Mouse (Mus musculus): ENCODE results near the gene Zfp358. TPM values are rescaled to one million over a fixed set of nuclear protein-coding genes. Genes with fewer than 3 reads are reported as not detected.

Zfp358 gene
- polyA plus RNA-seq (2015; fragmentation: Nextera tagmentation; extraction: Ambion mirVana), result 39.1 and 41.8 TPM in 2 replicates

DNA sequence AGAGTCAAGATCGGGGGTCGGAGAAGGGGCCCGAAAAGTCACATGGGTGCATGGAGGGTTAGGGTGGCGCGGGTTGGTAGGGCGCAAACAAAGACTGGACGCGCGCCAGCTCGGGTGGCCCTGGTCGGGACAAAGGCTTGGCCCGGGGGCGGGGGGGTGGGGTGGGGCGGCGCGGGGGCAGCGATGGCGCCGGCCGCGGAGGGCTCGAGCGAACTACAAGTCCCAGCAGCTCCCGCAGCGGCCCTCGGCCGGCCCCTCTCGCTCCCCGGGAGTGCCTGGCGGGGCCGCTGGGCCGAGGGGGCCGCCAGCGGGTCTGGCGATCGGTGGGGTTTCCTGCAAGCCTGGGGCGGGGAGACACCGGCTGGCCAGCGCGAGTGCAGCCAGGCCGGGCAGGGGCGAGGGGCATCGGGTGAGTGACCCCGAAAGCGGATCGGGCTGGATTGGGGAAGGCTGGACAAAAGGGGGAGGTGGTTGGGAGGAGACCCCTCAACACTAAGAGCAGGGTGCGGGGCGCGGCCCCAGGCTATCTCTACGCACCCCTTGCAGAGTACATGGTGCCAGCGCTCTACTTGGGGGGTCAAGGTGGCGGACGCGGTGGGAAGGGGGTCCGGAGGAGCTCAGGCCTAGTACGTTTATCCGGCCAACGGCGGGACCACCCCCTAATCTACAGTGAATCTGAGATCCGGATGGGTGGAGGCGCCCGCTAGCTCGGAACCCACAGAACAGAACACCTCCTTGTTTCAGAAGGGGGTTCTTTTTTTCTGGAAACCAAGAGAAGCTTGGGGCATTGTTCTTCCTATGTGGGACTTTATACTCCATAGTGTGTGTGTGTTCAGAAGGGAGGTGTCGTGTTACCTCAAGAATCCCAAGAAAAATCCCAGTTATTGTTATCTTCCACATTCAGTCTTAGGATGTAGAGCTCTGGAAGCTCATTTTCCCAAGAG, at the start of gene Zfp358:
Zfp358 (plus strand) TSS at position 238 of the 944 bp plus-strand sequence.
- WGBS, result under 1% methylated on average over 52 of the region's 64 CpGs
- H3K4me2 ChIP-seq (ENCODE audit: low read depth, low read length), result peak within 1 kb of the TSS; percentile 82
- H3K36me3 ChIP-seq (ENCODE audit: control insufficient read depth, insufficient read depth, low read length), result peaks cover 28% of the 10 kb centered on the region
- peak; percentile 97 for ATAC-seq (ENCODE audit: low read depth)
- peak within 1 kb of the TSS; percentile 96 for H3K9ac ChIP-seq (ENCODE audit: low read length)
- H3K27me3 ChIP-seq (ENCODE audit: control insufficient read depth, insufficient read depth, low read depth, low read length), result no peaks in the 10 kb centered on the region
- H3K4me1 ChIP-seq (replicated peaks; ENCODE audit: control insufficient read depth, insufficient read depth, low read length), result peaks cover 8% of the 10 kb centered on the region
- peaks cover 10% of the 10 kb centered on the region for H3K9me3 ChIP-seq (ENCODE audit: control insufficient read depth, low read length)
- H3K4me3 ChIP-seq (ENCODE audit: low read length), result peak within 1 kb of the TSS; percentile 80
- peak within 1 kb of the TSS; percentile 80 for H3K27ac ChIP-seq (ENCODE audit: low read length)

GRCm38 (mm10) chr8:3449226-3449625, 43.7 kb upstream of the Zfp358 start:
- no peaks in the 10 kb centered on the region for H3K4me1 ChIP-seq (replicated peaks; ENCODE audit: control insufficient read depth, insufficient read depth, low read length)
- H3K27me3 ChIP-seq (ENCODE audit: control insufficient read depth, insufficient read depth, low read depth, low read length), result no peaks in the 10 kb centered on the region
- H3K9me3 ChIP-seq (ENCODE audit: control insufficient read depth, low read length), result no peaks in the 10 kb centered on the region
- WGBS, result 89% methylated on average over 2 of the region's 2 CpGs
- peaks cover 43% of the 10 kb centered on the region for H3K36me3 ChIP-seq (ENCODE audit: control insufficient read depth, insufficient read depth, low read length)
- no peak overlapping the region for H3K4me2 ChIP-seq (ENCODE audit: low read depth, low read length)
- H3K9ac ChIP-seq (ENCODE audit: low read length), result no peak overlapping the region
- ATAC-seq (ENCODE audit: low read depth), result no peak
- no peak overlapping the region for H3K27ac ChIP-seq (ENCODE audit: low read length)
- no peak overlapping the region for H3K4me3 ChIP-seq (ENCODE audit: low read length)

DNA sequence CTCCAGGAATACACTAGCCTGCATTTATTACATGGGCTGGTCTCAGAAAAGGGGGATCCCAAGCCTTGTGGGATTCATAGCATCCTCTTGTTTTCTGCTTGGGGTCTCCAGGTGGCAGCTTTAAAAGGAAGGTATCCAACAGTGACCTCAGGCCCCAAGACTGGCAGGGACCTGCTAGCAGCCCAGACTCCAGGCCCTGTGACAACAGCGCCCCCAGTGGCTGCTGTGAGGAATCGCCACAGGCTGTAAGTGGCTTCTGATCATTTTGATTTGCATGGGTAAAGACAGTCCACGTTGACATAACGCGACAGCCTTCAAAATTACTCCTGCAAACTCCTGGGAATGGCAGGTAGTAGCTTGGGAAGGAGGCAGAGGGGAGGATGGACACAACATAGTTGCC, 42.3 kb upstream of the Zfp358 start:
- Histone ChIP-seq H3K9me3 (ENCODE audit: control insufficient read depth, low read length) (no peaks in the 10 kb centered on the region), H3K4me1 (replicated peaks; ENCODE audit: control insufficient read depth, insufficient read depth, low read length) (no peaks in the 10 kb centered on the region), H3K36me3 (ENCODE audit: control insufficient read depth, insufficient read depth, low read length) (peaks cover 48% of the 10 kb centered on the region), H3K4me3 (ENCODE audit: low read length) (no peak overlapping the region), H3K27me3 (ENCODE audit: control insufficient read depth, insufficient read depth, low read depth, low read length) (no peaks in the 10 kb centered on the region), H3K9ac (ENCODE audit: low read length) (no peak overlapping the region), H3K27ac (ENCODE audit: low read length) (no peak overlapping the region), H3K4me2 (ENCODE audit: low read depth, low read length) (no peak overlapping the region)
- 0 out of 2 replicates have a peak, but pooled peaks have one; percentile 26 for ATAC-seq (ENCODE audit: low read depth)
- 27% methylated on average over 5 of the region's 5 CpGs for WGBS

DNA sequence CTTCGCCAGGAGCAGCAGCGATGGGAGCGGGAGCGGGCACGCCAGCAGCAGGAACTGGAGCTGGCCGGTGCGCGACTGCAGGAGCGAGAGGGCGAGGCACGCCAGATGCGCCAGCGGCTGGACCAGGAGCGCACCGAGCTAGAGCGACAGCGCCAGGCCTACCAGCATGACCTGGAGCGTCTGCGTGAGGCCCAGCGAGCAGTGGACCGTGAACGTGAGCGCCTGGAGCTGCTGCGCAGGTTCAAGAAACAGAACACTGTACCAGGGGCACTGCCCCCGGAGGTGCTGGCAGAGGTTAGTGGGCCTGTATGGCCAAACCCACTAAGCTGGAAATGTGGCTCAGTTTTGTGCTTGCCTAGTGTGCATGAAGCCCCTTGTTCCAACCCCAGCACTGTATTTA, 40.9 kb upstream of the Zfp358 start:
- no peaks in the 10 kb centered on the region for H3K9me3 ChIP-seq (ENCODE audit: control insufficient read depth, low read length)
- H3K27ac ChIP-seq (ENCODE audit: low read length), result no peak overlapping the region
- no peak for ATAC-seq (ENCODE audit: low read depth)
- 97% methylated on average over 25 of the region's 25 CpGs for WGBS
- H3K36me3 ChIP-seq (ENCODE audit: control insufficient read depth, insufficient read depth, low read length), result peaks cover 53% of the 10 kb centered on the region
- no peaks in the 10 kb centered on the region for H3K27me3 ChIP-seq (ENCODE audit: control insufficient read depth, insufficient read depth, low read depth, low read length)
- H3K4me2 ChIP-seq (ENCODE audit: low read depth, low read length), result no peak overlapping the region
- H3K4me3 ChIP-seq (ENCODE audit: low read length), result no peak overlapping the region
- H3K9ac ChIP-seq (ENCODE audit: low read length), result no peak overlapping the region
- H3K4me1 ChIP-seq (replicated peaks; ENCODE audit: control insufficient read depth, insufficient read depth, low read length), result no peaks in the 10 kb centered on the region

DNA sequence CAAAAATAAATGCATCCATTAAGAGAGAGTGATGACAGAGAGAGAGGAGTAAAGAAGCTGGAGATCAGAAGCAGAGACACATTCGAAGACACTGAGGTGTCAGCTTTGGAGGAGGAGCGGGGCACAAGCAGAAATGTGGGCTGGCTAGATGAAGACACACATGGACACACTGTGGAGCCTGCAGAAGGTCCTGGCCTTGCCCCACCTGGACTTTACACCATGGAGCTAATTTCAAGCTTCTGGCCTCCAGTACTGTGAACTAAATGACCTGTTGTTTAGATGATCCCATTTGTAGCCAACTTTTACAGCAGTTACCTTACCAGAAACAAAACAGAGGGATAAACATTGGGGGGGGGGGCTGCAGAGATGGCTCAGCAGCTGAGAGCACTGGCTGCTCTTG, 29.7 kb upstream of the Zfp358 start:
- no peak overlapping the region for H3K9ac ChIP-seq (ENCODE audit: low read length)
- peaks cover 2% of the 10 kb centered on the region; the same call in 1 of the 2 replicates for H3K4me1 ChIP-seq (replicated peaks; ENCODE audit: control insufficient read depth, insufficient read depth, low read length)
- no peaks in the 10 kb centered on the region for H3K9me3 ChIP-seq (ENCODE audit: control insufficient read depth, low read length)
- H3K27me3 ChIP-seq (ENCODE audit: control insufficient read depth, insufficient read depth, low read depth, low read length), result no peaks in the 10 kb centered on the region
- WGBS, result 93% methylated on average over 2 of the region's 2 CpGs
- no peak overlapping the region for H3K27ac ChIP-seq (ENCODE audit: low read length)
- no peak overlapping the region for H3K4me3 ChIP-seq (ENCODE audit: low read length)
- H3K36me3 ChIP-seq (ENCODE audit: control insufficient read depth, insufficient read depth, low read length), result no peaks in the 10 kb centered on the region; the same call in 1 of the 2 replicates
- no peak for ATAC-seq (ENCODE audit: low read depth)
- no peak overlapping the region for H3K4me2 ChIP-seq (ENCODE audit: low read depth, low read length)

DNA sequence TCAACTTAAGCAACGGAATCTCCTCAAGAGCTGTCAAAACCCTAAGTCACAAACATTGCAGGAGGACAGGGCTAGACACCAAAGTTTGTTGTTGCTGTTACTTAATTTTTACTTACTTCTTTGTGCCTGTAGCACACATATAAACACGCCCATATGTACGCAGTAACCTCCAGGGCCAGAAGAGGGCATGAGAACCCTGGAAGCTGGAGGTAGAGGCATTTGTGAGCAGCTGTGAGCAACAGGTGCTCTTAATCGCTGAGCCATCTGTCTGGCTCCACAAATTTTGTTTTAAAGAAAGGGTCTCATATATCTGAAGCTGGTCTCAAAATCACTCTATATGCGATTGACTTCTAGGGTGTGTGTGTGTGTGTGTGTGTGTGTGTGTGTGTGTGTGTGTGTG, 28.6 kb upstream of the Zfp358 start:
- 51% methylated on average over 5 of the region's 5 CpGs for WGBS
- peaks cover 2% of the 10 kb centered on the region; the same call in 1 of the 2 replicates for H3K4me1 ChIP-seq (replicated peaks; ENCODE audit: control insufficient read depth, insufficient read depth, low read length)
- no peak overlapping the region for H3K9ac ChIP-seq (ENCODE audit: low read length)
- no peak for ATAC-seq (ENCODE audit: low read depth)
- H3K27ac ChIP-seq (ENCODE audit: low read length), result no peak overlapping the region
- H3K4me3 ChIP-seq (ENCODE audit: low read length), result no peak overlapping the region
- H3K27me3 ChIP-seq (ENCODE audit: control insufficient read depth, insufficient read depth, low read depth, low read length), result no peaks in the 10 kb centered on the region
- H3K4me2 ChIP-seq (ENCODE audit: low read depth, low read length), result no peak overlapping the region
- no peaks in the 10 kb centered on the region for H3K9me3 ChIP-seq (ENCODE audit: control insufficient read depth, low read length)
- no peaks in the 10 kb centered on the region for H3K36me3 ChIP-seq (ENCODE audit: control insufficient read depth, insufficient read depth, low read length)

DNA sequence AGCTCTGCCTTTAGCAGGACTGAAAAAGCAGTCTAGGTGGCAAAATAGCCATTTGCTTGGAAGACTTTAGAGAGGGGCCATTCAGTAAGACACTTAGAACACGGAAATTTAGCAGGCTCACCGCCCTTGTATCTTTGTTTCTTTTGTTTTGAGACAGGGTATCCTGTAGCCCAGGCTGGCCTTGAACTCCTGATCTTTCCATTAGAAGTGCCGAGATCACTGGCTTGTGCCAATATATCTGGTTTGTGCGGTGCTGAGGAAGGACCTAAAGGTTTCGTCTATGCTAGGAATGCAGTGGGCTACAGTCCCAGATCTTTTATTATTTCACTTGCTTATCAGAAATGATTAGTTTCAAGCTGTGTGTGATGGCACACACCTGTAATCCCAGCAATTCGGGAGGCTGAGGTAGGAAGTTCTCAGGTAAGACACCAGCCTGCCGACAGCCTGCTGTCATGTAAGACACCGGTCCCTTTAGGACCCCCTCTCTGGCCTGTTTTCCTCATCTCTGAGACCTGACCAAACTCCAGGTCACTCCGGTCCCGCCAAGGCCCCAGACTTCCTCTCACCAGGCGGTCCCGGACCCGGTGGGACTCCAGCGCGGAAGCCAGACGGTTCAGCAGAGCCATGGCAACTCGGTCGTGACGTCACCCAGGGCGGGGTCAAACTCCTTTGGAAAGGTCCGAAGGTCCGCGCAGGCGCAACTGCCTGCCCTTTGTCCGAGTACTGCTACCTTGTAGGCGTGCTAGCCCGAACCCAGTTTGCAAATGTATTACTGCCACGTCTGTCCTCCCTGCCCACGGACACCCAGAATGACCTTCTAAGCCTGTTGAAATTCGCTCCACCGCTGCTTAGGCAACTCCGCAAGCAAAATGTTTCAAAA, 25.7 kb upstream of the Zfp358 start, which contains the start of gene Pex11g:
Pex11g (minus strand) TSS at position 675 of the 880 bp plus-strand sequence.
- WGBS, result 4% methylated on average over 32 of the region's 32 CpGs
- Histone ChIP-seq H3K27me3 (ENCODE audit: control insufficient read depth, insufficient read depth, low read depth, low read length) (no peaks in the 10 kb centered on the region), H3K36me3 (ENCODE audit: control insufficient read depth, insufficient read depth, low read length) (no peaks in the 10 kb centered on the region), H3K4me2 (ENCODE audit: low read depth, low read length) (peak within 1 kb of the TSS; percentile 49), H3K4me3 (ENCODE audit: low read length) (peak within 1 kb of the TSS; percentile 52), H3K9me3 (ENCODE audit: control insufficient read depth, low read length) (no peaks in the 10 kb centered on the region), H3K4me1 (replicated peaks; ENCODE audit: control insufficient read depth, insufficient read depth, low read length) (peaks cover 2% of the 10 kb centered on the region; the same call in 1 of the 2 replicates), H3K27ac (ENCODE audit: low read length) (peak within 1 kb of the TSS; percentile 38), H3K9ac (ENCODE audit: low read length) (peak within 1 kb of the TSS; percentile 61)
- ATAC-seq (ENCODE audit: low read depth), result peak; percentile 97

- H3K27me3 ChIP-seq (ENCODE audit: control insufficient read depth, insufficient read depth, low read depth, low read length), result no peaks in the 10 kb centered on the region
- WGBS, result 45% methylated on average over 9 of the region's 9 CpGs
- H3K9me3 ChIP-seq (ENCODE audit: control insufficient read depth, low read length), result no peaks in the 10 kb centered on the region
- peak overlapping the region; percentile 61 for H3K9ac ChIP-seq (ENCODE audit: low read length)
- H3K4me2 ChIP-seq (ENCODE audit: low read depth, low read length), result peak overlapping the region; percentile 49
- peak overlapping the region; percentile 52 for H3K4me3 ChIP-seq (ENCODE audit: low read length)
- H3K36me3 ChIP-seq (ENCODE audit: control insufficient read depth, insufficient read depth, low read length), result no peaks in the 10 kb centered on the region
- peaks cover 2% of the 10 kb centered on the region; the same call in 1 of the 2 replicates for H3K4me1 ChIP-seq (replicated peaks; ENCODE audit: control insufficient read depth, insufficient read depth, low read length)
- peak overlapping the region; percentile 38 for H3K27ac ChIP-seq (ENCODE audit: low read length)
- ATAC-seq (ENCODE audit: low read depth), result no peak
Measured at GRCm38 (mm10) chr8:3467886-3468545, 24.9 kb upstream of the Zfp358 start.
